Mouse (Mus musculus): ENCODE results near the gene Gprin2. TPM values are rescaled to one million over a fixed set of nuclear protein-coding genes. Genes with fewer than 3 reads are reported as not detected.

Gene Gprin2
- polyA plus RNA-seq, 1 experiment from 2014 or later: 0.01 TPM

GRCm38 (mm10) chr14:34154601-34155337 is 46.7 kb downstream of the Gprin2 start:
- no peaks in the 10 kb centered on the region for H3K9me3 ChIP-seq (ENCODE audit: low read length)
- no peak overlapping the region for H3K9ac ChIP-seq (replicated peaks)
- no peaks in the 10 kb centered on the region for H3K27me3 ChIP-seq (ENCODE audit: insufficient read depth, low read length)
- peaks cover 4% of the 10 kb centered on the region; the same call in 1 of the 2 replicates for H3K4me1 ChIP-seq (ENCODE audit: insufficient read depth)
- no peak for TF ChIP-seq EP300 (IDR thresholded peaks at IDR 0.05; ENCODE audit: low read depth)
- TF ChIP-seq CTCF (IDR thresholded peaks at IDR 0.05; ENCODE audit: low read depth): peak; percentile 78
- 55% methylated on average over 9 of the region's 9 CpGs for WGBS (ENCODE audit: insufficient replicate concordance)
- no peak overlapping the region for H3K4me2 ChIP-seq (ENCODE audit: low read depth, low read length)
- H3K27ac ChIP-seq (ENCODE audit: low read depth): no peak overlapping the region
- ATAC-seq: no peak
- no peak overlapping the region for H3K4me3 ChIP-seq (ENCODE audit: low read depth, low read length)
- no peaks in the 10 kb centered on the region for H3K36me3 ChIP-seq (replicated peaks; ENCODE audit: insufficient read depth, low read length)
- DNase-seq: peak; percentile 58

GRCm38 (mm10) chr14:34152342-34152741 is 49.1 kb downstream of the Gprin2 start, which contains the start of gene Npy4r:
Gene Npy4r, minus strand, starts transcription at chr14:34152489.
- H3K4me1 ChIP-seq (ENCODE audit: insufficient read depth): peaks cover 4% of the 10 kb centered on the region; the same call in 1 of the 2 replicates

GRCm38 (mm10) chr14:34142915-34143314 is 58.5 kb downstream of the Gprin2 start:
- no peak overlapping the region for H3K4me3 ChIP-seq (ENCODE audit: low read depth, low read length)

More at GRCm38 (mm10) chr14:34152342-34152741, 49.1 kb downstream of the Gprin2 start, which contains the start of gene Npy4r:
- Histone ChIP-seq H3K4me3 (ENCODE audit: low read depth, low read length) (no peak within 1 kb of the TSS), H3K9me3 (ENCODE audit: low read length) (no peaks in the 10 kb centered on the region), H3K9ac (replicated peaks) (no peak within 1 kb of the TSS), H3K4me2 (ENCODE audit: low read depth, low read length) (no peak within 1 kb of the TSS), H3K27ac (ENCODE audit: low read depth) (no peak within 1 kb of the TSS), H3K27me3 (ENCODE audit: insufficient read depth, low read length) (no peaks in the 10 kb centered on the region), H3K36me3 (replicated peaks; ENCODE audit: insufficient read depth, low read length) (no peaks in the 10 kb centered on the region)
- TF ChIP-seq EP300 (IDR thresholded peaks at IDR 0.05; ENCODE audit: low read depth) (no peak), CTCF (IDR thresholded peaks at IDR 0.05; ENCODE audit: low read depth) (no peak)
- ATAC-seq (peak; percentile 59), DNase-seq (peak; percentile 65)
- WGBS (ENCODE audit: insufficient replicate concordance): 10% methylated on average over 16 of the region's 16 CpGs

GRCm38 (mm10) chr14:34142316-34142715 is 59.1 kb downstream of the Gprin2 start:
- no peak overlapping the region for H3K27ac ChIP-seq (ENCODE audit: low read depth)
- 47% methylated on average over 1 of the region's 1 CpGs for WGBS (ENCODE audit: insufficient replicate concordance)
- no peaks in the 10 kb centered on the region for H3K9me3 ChIP-seq (ENCODE audit: low read length)
- H3K27me3 ChIP-seq (ENCODE audit: insufficient read depth, low read length): no peaks in the 10 kb centered on the region
- no peak overlapping the region for H3K9ac ChIP-seq (replicated peaks)
- no peak for TF ChIP-seq EP300 (IDR thresholded peaks at IDR 0.05; ENCODE audit: low read depth)
- no peak for TF ChIP-seq CTCF (IDR thresholded peaks at IDR 0.05; ENCODE audit: low read depth)
- no peaks in the 10 kb centered on the region for H3K4me1 ChIP-seq (ENCODE audit: insufficient read depth)
- DNase-seq: no peak
- no peak overlapping the region for H3K4me3 ChIP-seq (ENCODE audit: low read depth, low read length)
- no peak overlapping the region for H3K4me2 ChIP-seq (ENCODE audit: low read depth, low read length)
- H3K36me3 ChIP-seq (replicated peaks; ENCODE audit: insufficient read depth, low read length): no peaks in the 10 kb centered on the region
- ATAC-seq: no peak

More at GRCm38 (mm10) chr14:34142915-34143314, 58.5 kb downstream of the Gprin2 start:
- WGBS (ENCODE audit: insufficient replicate concordance): 84% methylated on average over 10 of the region's 10 CpGs
- H3K9me3 ChIP-seq (ENCODE audit: low read length): no peaks in the 10 kb centered on the region
- no peak overlapping the region for H3K27ac ChIP-seq (ENCODE audit: low read depth)
- TF ChIP-seq CTCF (IDR thresholded peaks at IDR 0.05; ENCODE audit: low read depth) (no peak), EP300 (IDR thresholded peaks at IDR 0.05; ENCODE audit: low read depth) (no peak)
- H3K4me2 ChIP-seq (ENCODE audit: low read depth, low read length): no peak overlapping the region
- ATAC-seq (no peak), DNase-seq (no peak)
- H3K4me1 ChIP-seq (ENCODE audit: insufficient read depth): no peaks in the 10 kb centered on the region
- no peaks in the 10 kb centered on the region for H3K36me3 ChIP-seq (replicated peaks; ENCODE audit: insufficient read depth, low read length)
- H3K27me3 ChIP-seq (ENCODE audit: insufficient read depth, low read length): no peaks in the 10 kb centered on the region
- H3K9ac ChIP-seq (replicated peaks): no peak overlapping the region

GRCm38 (mm10) chr14:34139671-34140664 is 61.5 kb downstream of the Gprin2 start:
- no peak overlapping the region for H3K4me3 ChIP-seq (ENCODE audit: low read depth, low read length)
- H3K27me3 ChIP-seq (ENCODE audit: insufficient read depth, low read length): no peaks in the 10 kb centered on the region
- H3K36me3 ChIP-seq (replicated peaks; ENCODE audit: insufficient read depth, low read length): no peaks in the 10 kb centered on the region
- no peaks in the 10 kb centered on the region for H3K4me1 ChIP-seq (ENCODE audit: insufficient read depth)
- WGBS (ENCODE audit: insufficient replicate concordance): 78% methylated on average over 15 of the region's 15 CpGs
- ATAC-seq (no peak), DNase-seq (no peak)
- no peaks in the 10 kb centered on the region for H3K9me3 ChIP-seq (ENCODE audit: low read length)
- H3K4me2 ChIP-seq (ENCODE audit: low read depth, low read length): no peak overlapping the region
- H3K27ac ChIP-seq (ENCODE audit: low read depth): no peak overlapping the region
- H3K9ac ChIP-seq (replicated peaks): no peak overlapping the region
- TF ChIP-seq CTCF (IDR thresholded peaks at IDR 0.05; ENCODE audit: low read depth): no peak
- no peak for TF ChIP-seq EP300 (IDR thresholded peaks at IDR 0.05; ENCODE audit: low read depth)

Other genes starting within 250 kb of the Gprin2 start
- 0.02 and 0.05 TPM in 2 replicates for gene Rbp3, start 247.7 kb downstream of the Gprin2 start, polyA plus RNA-seq (2015; fragmentation: Nextera tagmentation; extraction: Ambion mirVana)
- not detected in 2 replicates for gene Zfp488, start 222.9 kb downstream of the Gprin2 start, polyA plus RNA-seq (2015; fragmentation: Nextera tagmentation; extraction: Ambion mirVana)
- gene Gm30083, start 186.5 kb downstream of the Gprin2 start, polyA plus RNA-seq (2015; fragmentation: Nextera tagmentation; extraction: Ambion mirVana): not detected in 2 replicates
- gene Gm5460, start 184.9 kb downstream of the Gprin2 start, polyA plus RNA-seq (2015; fragmentation: Nextera tagmentation; extraction: Ambion mirVana): not detected in 2 replicates
- not detected in 2 replicates for gene Antxrl, start 148.9 kb downstream of the Gprin2 start, polyA plus RNA-seq (2015; fragmentation: Nextera tagmentation; extraction: Ambion mirVana)
- 0.43 and 0.58 TPM in 2 replicates for gene Anxa8, start 115.7 kb downstream of the Gprin2 start, polyA plus RNA-seq (2015; fragmentation: Nextera tagmentation; extraction: Ambion mirVana)
- gene A630023A22Rik, start 98.9 kb downstream of the Gprin2 start, polyA plus RNA-seq (2015; fragmentation: Nextera tagmentation; extraction: Ambion mirVana): not detected in 2 replicates
- not detected in 2 replicates for gene Npy4r, start 49.2 kb downstream of the Gprin2 start, polyA plus RNA-seq (2015; fragmentation: Nextera tagmentation; extraction: Ambion mirVana)
- gene Syt15, start 17.9 kb upstream of the Gprin2 start, polyA plus RNA-seq (2015; fragmentation: Nextera tagmentation; extraction: Ambion mirVana): 0.07 and 0.11 TPM in 2 replicates
- 10.7 and 13.6 TPM in 2 replicates for gene Shld2, start 108.8 kb upstream of the Gprin2 start, polyA plus RNA-seq (2015; fragmentation: Nextera tagmentation; extraction: Ambion mirVana)
- gene Glud1, start 109.1 kb upstream of the Gprin2 start, polyA plus RNA-seq (2015; fragmentation: Nextera tagmentation; extraction: Ambion mirVana): 159 and 163 TPM in 2 replicates
- gene Fam25c, start 153.8 kb upstream of the Gprin2 start, polyA plus RNA-seq (2015; fragmentation: Nextera tagmentation; extraction: Ambion mirVana): 5.8 and 5.9 TPM in 2 replicates
- 0.34 and 0.72 TPM in 2 replicates for gene Sncg, start 173.1 kb upstream of the Gprin2 start, polyA plus RNA-seq (2015; fragmentation: Nextera tagmentation; extraction: Ambion mirVana)
- gene Mmrn2, start 173.8 kb upstream of the Gprin2 start, polyA plus RNA-seq (2015; fragmentation: Nextera tagmentation; extraction: Ambion mirVana): 3.2 and 3.3 TPM in 2 replicates

Measured in liver, postnatal 0 days (tissue).